Mouse (Mus musculus): ENCODE results near the gene Sgms2. TPM values are rescaled to one million over a fixed set of nuclear protein-coding genes. Genes with fewer than 3 reads are reported as not detected.
A peak's percentile ranks its signal among the peaks of the same experiment; 100 is the strongest.

The Sgms2 gene
- polyA plus RNA-seq, 1 experiment: 4.2 TPM

DNA sequence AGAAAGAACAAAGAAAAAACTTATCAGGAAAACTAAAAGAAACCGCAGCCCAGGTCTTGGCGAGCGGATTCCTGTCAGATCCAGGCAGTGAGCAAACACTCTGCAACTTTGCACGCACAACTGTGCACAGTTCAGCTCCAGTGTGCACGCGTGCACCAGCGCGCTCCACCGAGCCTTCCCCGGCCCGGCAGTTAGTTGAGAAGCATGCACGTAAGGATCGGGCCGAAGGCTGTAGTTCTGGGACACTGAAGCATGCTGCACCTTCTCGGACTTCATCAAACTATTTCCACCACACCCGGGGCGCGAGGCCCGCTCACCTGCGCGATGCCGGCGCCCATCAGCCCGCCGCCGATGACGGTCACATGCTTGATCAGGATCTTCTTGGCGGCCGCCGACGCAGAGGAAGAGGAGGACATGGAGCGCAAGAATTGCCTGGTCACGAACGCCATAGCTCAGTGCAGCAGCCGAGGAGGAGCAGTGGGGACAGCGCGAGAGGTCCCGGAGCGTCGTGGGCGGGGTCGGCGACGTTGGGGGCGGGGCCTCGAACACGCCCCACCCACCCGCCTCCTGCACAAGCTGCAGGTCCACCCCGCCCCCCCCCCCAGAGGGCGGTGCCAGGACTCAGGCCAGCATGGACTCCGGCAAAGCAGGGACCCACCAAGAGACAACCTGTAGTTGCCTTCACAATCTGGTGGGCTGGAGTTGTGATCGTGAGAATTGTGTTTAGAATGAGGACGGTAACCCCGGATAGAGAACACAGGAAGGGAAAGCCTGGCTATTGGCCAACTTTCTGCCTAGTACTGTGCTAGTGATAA lies 219.4 kb downstream of the Sgms2 start, which contains the start of gene Hadh:
TSS of gene Hadh (minus strand) at position 543 of the 815 bp plus-strand sequence.
- Histone ChIP-seq H3K4me2 (ENCODE audit: low read depth) (peak within 1 kb of the TSS; percentile 92), H3K4me3 (peak within 1 kb of the TSS; percentile 48), H3K36me3 (ENCODE audit: control insufficient read depth, insufficient read depth) (no peaks in the 10 kb centered on the region), H3K27me3 (ENCODE audit: control insufficient read depth, insufficient read depth, insufficient read length) (no peaks in the 10 kb centered on the region), H3ac (ENCODE audit: control insufficient read depth, insufficient read length) (peak within 1 kb of the TSS; percentile 41), H3K79me2 (ENCODE audit: control insufficient read depth, insufficient read depth) (no peaks in the 10 kb centered on the region)
- TF ChIP-seq SRF (IDR thresholded peaks at IDR 0.05; ENCODE audit: control insufficient read depth, insufficient read length, low read depth): no peak
- no peak for TF ChIP-seq REST (IDR thresholded peaks at IDR 0.05; ENCODE audit: insufficient read depth, insufficient read length)
- no peak for TF ChIP-seq MYOG (IDR thresholded peaks at IDR 0.05; ENCODE audit: control insufficient read depth in 1 of 3, insufficient read depth in 1 of 3, insufficient read length in 2 of 3, low read depth in 2 of 3)
- peak; percentile 94 for TF ChIP-seq POLR2A (IDR thresholded peaks at IDR 0.05; ENCODE audit: insufficient read length, low read depth)
- no peak for TF ChIP-seq CEBPB (IDR thresholded peaks at IDR 0.05; ENCODE audit: insufficient read depth, poor library complexity, severe bottlenecking)
- TF ChIP-seq MAX (IDR thresholded peaks at IDR 0.05; ENCODE audit: low read depth): no peak
- no peak for TF ChIP-seq E2F4 (IDR thresholded peaks at IDR 0.05; ENCODE audit: insufficient read depth)
- peak; percentile 91 for TF ChIP-seq POLR2AphosphoS2 (IDR thresholded peaks at IDR 0.05; ENCODE audit: insufficient read length, low read depth)
- TF ChIP-seq USF1 (IDR thresholded peaks at IDR 0.05; ENCODE audit: low read depth): no peak
- no peak for TF ChIP-seq MYOD1 (IDR thresholded peaks at IDR 0.05; ENCODE audit: control insufficient read depth in 1 of 3, insufficient read length in 2 of 3, low read depth in 2 of 3)
- no peak for TF ChIP-seq TCF12 (IDR thresholded peaks at IDR 0.05; ENCODE audit: insufficient read depth, poor library complexity, severe bottlenecking)
- no peak for TF ChIP-seq TCF3 (IDR thresholded peaks at IDR 0.05; ENCODE audit: insufficient read length, low read depth)

DNA sequence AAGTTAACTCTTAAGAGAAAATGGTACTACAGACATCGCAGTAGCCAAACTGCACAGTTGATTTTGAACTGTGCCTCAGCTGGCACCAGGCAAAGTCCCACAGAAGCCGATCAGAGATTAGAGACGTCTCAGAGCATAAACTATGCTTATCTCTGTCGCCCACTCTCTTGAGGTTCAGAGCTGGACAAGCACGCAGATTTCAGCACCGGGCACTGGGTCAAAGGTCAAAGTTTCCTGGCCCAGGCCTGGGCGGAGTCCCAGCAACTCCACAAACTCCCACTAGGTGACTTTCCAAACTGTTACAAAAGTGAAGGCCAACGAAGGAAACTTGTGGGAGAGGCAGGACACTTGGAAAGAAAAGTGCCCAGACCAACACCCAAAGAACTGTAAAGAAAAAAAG lies 220.1 kb downstream of the Sgms2 start:
- peak overlapping the region; percentile 91 for H3K4me2 ChIP-seq (ENCODE audit: low read depth)
- no peaks in the 10 kb centered on the region for H3K79me2 ChIP-seq (ENCODE audit: control insufficient read depth, insufficient read depth)
- peak overlapping the region; percentile 48 for H3K4me3 ChIP-seq
- no peaks in the 10 kb centered on the region for H3K36me3 ChIP-seq (ENCODE audit: control insufficient read depth, insufficient read depth)
- H3K27me3 ChIP-seq (ENCODE audit: control insufficient read depth, insufficient read depth, insufficient read length): no peaks in the 10 kb centered on the region
- TF ChIP-seq MAX (IDR thresholded peaks at IDR 0.05; ENCODE audit: low read depth) (no peak), SRF (IDR thresholded peaks at IDR 0.05; ENCODE audit: control insufficient read depth, insufficient read length, low read depth) (no peak), CEBPB (IDR thresholded peaks at IDR 0.05; ENCODE audit: insufficient read depth, poor library complexity, severe bottlenecking) (no peak), POLR2AphosphoS2 (IDR thresholded peaks at IDR 0.05; ENCODE audit: insufficient read length, low read depth) (no peak), E2F4 (IDR thresholded peaks at IDR 0.05; ENCODE audit: insufficient read depth) (no peak), MYOD1 (IDR thresholded peaks at IDR 0.05; ENCODE audit: control insufficient read depth in 1 of 3, insufficient read length in 2 of 3, low read depth in 2 of 3) (no peak), REST (IDR thresholded peaks at IDR 0.05; ENCODE audit: insufficient read depth, insufficient read length) (no peak), TCF3 (IDR thresholded peaks at IDR 0.05; ENCODE audit: insufficient read length, low read depth) (no peak), MYOG (IDR thresholded peaks at IDR 0.05; ENCODE audit: control insufficient read depth in 1 of 3, insufficient read depth in 1 of 3, insufficient read length in 2 of 3, low read depth in 2 of 3) (no peak), USF1 (IDR thresholded peaks at IDR 0.05; ENCODE audit: low read depth) (no peak), POLR2A (IDR thresholded peaks at IDR 0.05; ENCODE audit: insufficient read length, low read depth) (no peak), TCF12 (IDR thresholded peaks at IDR 0.05; ENCODE audit: insufficient read depth, poor library complexity, severe bottlenecking) (no peak)
- H3ac ChIP-seq (ENCODE audit: control insufficient read depth, insufficient read length): peak overlapping the region; percentile 41

DNA sequence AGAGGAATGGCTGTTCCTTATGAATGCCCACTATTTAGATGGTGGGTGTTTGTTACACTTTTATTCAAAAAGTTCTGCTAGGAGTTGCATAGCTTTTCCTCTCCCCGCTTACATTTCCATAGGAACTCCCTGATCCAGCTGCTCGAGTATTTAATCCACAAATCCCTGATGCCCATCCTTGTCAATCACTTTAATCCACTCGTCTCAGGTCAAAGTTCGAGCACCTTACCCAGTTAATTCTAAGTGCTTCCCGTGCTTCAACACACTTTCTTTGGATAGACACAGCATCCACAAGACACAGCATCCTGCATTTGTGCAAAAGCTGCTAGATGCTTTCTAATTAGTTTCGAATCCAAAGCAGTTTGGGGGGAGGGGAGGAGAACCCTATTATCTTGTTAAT lies 220.8 kb downstream of the Sgms2 start:
- TF ChIP-seq TCF12 (IDR thresholded peaks at IDR 0.05; ENCODE audit: insufficient read depth, poor library complexity, severe bottlenecking) (no peak), MYOG (IDR thresholded peaks at IDR 0.05; ENCODE audit: control insufficient read depth in 1 of 3, insufficient read depth in 1 of 3, insufficient read length in 2 of 3, low read depth in 2 of 3) (no peak), CEBPB (IDR thresholded peaks at IDR 0.05; ENCODE audit: insufficient read depth, poor library complexity, severe bottlenecking) (no peak), POLR2AphosphoS2 (IDR thresholded peaks at IDR 0.05; ENCODE audit: insufficient read length, low read depth) (no peak), REST (IDR thresholded peaks at IDR 0.05; ENCODE audit: insufficient read depth, insufficient read length) (no peak), USF1 (IDR thresholded peaks at IDR 0.05; ENCODE audit: low read depth) (no peak), E2F4 (IDR thresholded peaks at IDR 0.05; ENCODE audit: insufficient read depth) (no peak), MAX (IDR thresholded peaks at IDR 0.05; ENCODE audit: low read depth) (no peak), MYOD1 (IDR thresholded peaks at IDR 0.05; ENCODE audit: control insufficient read depth in 1 of 3, insufficient read length in 2 of 3, low read depth in 2 of 3) (no peak), POLR2A (IDR thresholded peaks at IDR 0.05; ENCODE audit: insufficient read length, low read depth) (no peak), TCF3 (IDR thresholded peaks at IDR 0.05; ENCODE audit: insufficient read length, low read depth) (no peak), SRF (IDR thresholded peaks at IDR 0.05; ENCODE audit: control insufficient read depth, insufficient read length, low read depth) (no peak)
- H3K36me3 ChIP-seq (ENCODE audit: control insufficient read depth, insufficient read depth): no peaks in the 10 kb centered on the region
- H3K27me3 ChIP-seq (ENCODE audit: control insufficient read depth, insufficient read depth, insufficient read length): no peaks in the 10 kb centered on the region
- peak overlapping the region; percentile 91 for H3K4me2 ChIP-seq (ENCODE audit: low read depth)
- no peak overlapping the region for H3K4me3 ChIP-seq
- H3K79me2 ChIP-seq (ENCODE audit: control insufficient read depth, insufficient read depth): no peaks in the 10 kb centered on the region
- no peak overlapping the region for H3ac ChIP-seq (ENCODE audit: control insufficient read depth, insufficient read length)

Other genes with a start within 250 kb of the Sgms2 start
- gene Hadh, start 219.3 kb downstream of the Sgms2 start, polyA plus RNA-seq (2012; fragmentation: generic; extraction: Trizol): 70.7 TPM
- gene Cyp2u1, start 188.2 kb downstream of the Sgms2 start, polyA plus RNA-seq (2012; fragmentation: generic; extraction: Trizol): 4.1 TPM
- gene Papss1, start 73.4 kb upstream of the Sgms2 start, polyA plus RNA-seq (2012; fragmentation: generic; extraction: Trizol): 48.7 TPM